Mouse (Mus musculus) CH12.LX (cell line): Measurements from ENCODE around the gene Vwa3a.

Experiments used
- CHD2 ChIP-seq: IDR thresholded peaks from 2 replicates; pipeline ENCODE4 v1.6.1; 2011; ENCODE audit warnings: low read length, improper control_type of control experiment
- CTCF ChIP-seq, 2 experiments: IDR thresholded peaks in 1 of 2; conservative IDR thresholded peaks in 1 of 2; 2 replicates each; pipeline ENCODE4 v1.5.1; 2011 to 2012; ENCODE audit warnings: low read depth in 2 of 2, low read length in 2 of 2, improper control_type of control experiment in 1 of 2, inconsistent platforms in 1 of 2, mild to moderate bottlenecking in 1 of 2, moderate library complexity in 1 of 2
- E2F4 ChIP-seq: IDR thresholded peaks from 2 replicates; pipeline ENCODE4 v1.6.1; 2011; ENCODE audit warnings: low read depth, low read length, improper control_type of control experiment; ENCODE audit not compliant: insufficient replicate concordance
- ELF1 ChIP-seq: IDR thresholded peaks from 2 replicates; pipeline ENCODE4 v1.6.1; 2014; ENCODE audit warnings: low read depth, mild to moderate bottlenecking, inconsistent platforms, low read length, improper control_type of control experiment
- EP300 ChIP-seq: IDR thresholded peaks from 2 replicates; pipeline ENCODE4 v1.6.1; 2011; ENCODE audit warnings: low read length, improper control_type of control experiment
- ETS1 ChIP-seq: conservative IDR thresholded peaks from 2 replicates; pipeline ENCODE4 v1.6.1; 2012; ENCODE audit warnings: low read depth, mild to moderate bottlenecking, inconsistent platforms, low read length, improper control_type of control experiment, moderate library complexity
- MAX ChIP-seq: IDR thresholded peaks from 2 replicates; pipeline ENCODE4 v1.6.1; 2011; ENCODE audit warnings: low read length, improper control_type of control experiment
- POLR2A ChIP-seq: IDR thresholded peaks from 2 replicates; pipeline ENCODE4 v1.6.1; 2011; ENCODE audit warnings: low read depth, mild to moderate bottlenecking, improper control_type of control experiment, low read length
- SIN3A ChIP-seq: IDR thresholded peaks from 2 replicates; pipeline ENCODE4 v1.6.1; 2012; ENCODE audit warnings: low read length, improper control_type of control experiment, inconsistent platforms
- ZC3H11A ChIP-seq: IDR thresholded peaks from 2 replicates; pipeline ENCODE4 v1.6.1; 2012; ENCODE audit warnings: low read depth, mild to moderate bottlenecking, inconsistent platforms, low read length, improper control_type of control experiment
- ZNF384 ChIP-seq: IDR thresholded peaks from 2 replicates; pipeline ENCODE4 v1.6.1; 2012; ENCODE audit warnings: low read depth, low read length, improper control_type of control experiment, inconsistent platforms

DNA sequence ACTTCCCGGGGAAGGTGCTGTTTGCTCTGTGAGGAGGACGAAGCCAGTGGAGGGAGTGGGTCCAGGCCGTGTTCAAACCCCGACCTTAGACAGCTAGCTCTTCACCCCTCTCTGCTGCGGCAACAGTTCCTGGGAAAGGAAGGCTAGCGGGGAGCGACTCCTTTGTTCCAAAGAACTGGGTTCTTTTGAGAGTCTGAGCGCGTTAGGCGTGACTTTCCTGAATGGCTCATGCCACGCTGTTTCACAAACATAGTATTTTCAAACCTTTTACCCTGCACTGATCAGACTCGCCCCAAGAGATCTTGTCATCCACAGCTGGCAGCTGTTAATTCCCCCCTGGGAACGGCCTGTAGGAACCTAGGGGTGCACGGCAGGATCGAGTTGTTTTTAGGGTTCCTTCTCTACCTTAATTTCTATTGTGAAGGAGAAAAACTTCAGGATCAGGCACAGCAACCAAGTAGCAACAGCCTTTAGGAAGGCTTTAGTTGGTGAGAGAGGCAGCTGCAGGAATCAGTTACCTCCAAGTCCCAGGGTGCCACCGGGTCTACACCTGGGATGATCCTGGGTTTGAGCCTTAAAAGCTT is 104.8 kb downstream of the Vwa3a start:
- no peak for TF ChIP-seq ZNF384
- no peak for TF ChIP-seq CTCF (conservative IDR thresholded peaks at IDR 0.05 in 1 of 2, IDR thresholded peaks at IDR 0.05 in 1 of 2; ENCODE audit: low read depth in 2 of 2, low read length in 2 of 2)
- TF ChIP-seq ETS1 = no peak
- TF ChIP-seq MAX = no peak
- TF ChIP-seq EP300 = no peak
- TF ChIP-seq CHD2 = no peak
- no peak for TF ChIP-seq SIN3A
- TF ChIP-seq ELF1 = no peak
- TF ChIP-seq POLR2A = no peak
- TF ChIP-seq E2F4 = no peak
- no peak for TF ChIP-seq ZC3H11A
